Mouse (Mus musculus): ENCODE results near the gene 4921504E06Rik. TPM values are rescaled to one million over a fixed set of nuclear protein-coding genes. Genes with fewer than 3 reads are reported as not detected.

Gene 4921504E06Rik
- not detected in 2 replicates for polyA plus RNA-seq (2014; fragmentation: Nextera tagmentation; extraction: Ambion mirVana)

DNA sequence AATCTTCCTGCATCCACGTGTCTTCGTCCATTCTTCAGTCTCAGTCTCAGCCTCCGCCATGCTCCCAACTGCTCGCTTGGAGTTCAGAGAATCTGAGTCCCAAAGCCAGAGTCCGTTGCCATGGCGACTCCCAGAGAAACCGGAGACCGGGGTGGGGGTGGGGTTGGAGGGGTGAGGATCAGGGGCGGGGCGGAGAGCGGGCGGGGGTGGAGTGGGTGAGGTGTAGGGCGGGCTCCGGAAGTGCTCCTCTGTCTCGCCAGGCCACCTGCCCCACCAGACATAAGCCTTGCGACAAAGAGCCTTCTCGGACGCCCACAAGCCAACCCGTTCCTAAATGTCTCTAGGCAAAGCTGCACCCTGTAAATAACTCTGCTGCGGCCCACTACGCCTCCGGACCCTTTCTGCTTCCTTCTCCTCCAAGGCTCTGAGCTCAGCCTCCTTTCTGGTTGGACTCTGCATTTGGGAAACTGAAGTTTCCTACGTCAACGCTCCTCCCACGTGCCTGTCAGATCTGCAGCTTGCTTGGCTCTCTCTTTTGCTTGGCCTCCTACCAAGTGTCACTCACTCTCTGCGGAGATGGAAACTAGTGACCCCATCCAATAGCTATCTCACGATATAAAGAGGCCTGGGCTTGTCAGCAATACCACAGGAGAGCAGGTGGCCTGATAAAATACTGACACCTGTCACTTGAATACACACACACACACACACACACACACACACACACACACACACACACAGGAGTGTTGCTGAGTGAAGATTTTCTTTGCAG lies at the start of gene 4921504E06Rik:
TSS of gene 4921504E06Rik (minus strand) at position 94 of the 772 bp plus-strand sequence.
- H3K9ac ChIP-seq (ENCODE audit: low read length), result peak within 1 kb of the TSS; percentile 53; the same call in 1 of the 2 replicates
- peak within 1 kb of the TSS; percentile 82 for H3K27ac ChIP-seq (ENCODE audit: low read depth, low read length)
- peaks cover 13% of the 10 kb centered on the region for H3K4me1 ChIP-seq (ENCODE audit: control insufficient read depth, insufficient read depth, low read length)
- no peaks in the 10 kb centered on the region for H3K36me3 ChIP-seq (ENCODE audit: control insufficient read depth, insufficient read depth, low read length)
- ATAC-seq, result peak; percentile 93
- peak within 1 kb of the TSS; percentile 52 for H3K4me2 ChIP-seq (ENCODE audit: low read length)
- 0% methylated on average over 25 of the region's 27 CpGs for WGBS
- H3K4me3 ChIP-seq (ENCODE audit: low read depth, low read length), result peak within 1 kb of the TSS; percentile 37
- DNase-seq (ENCODE audit: low spot score), result peak; percentile 94
- H3K9me3 ChIP-seq (replicated peaks; ENCODE audit: control insufficient read depth, low read length), result no peaks in the 10 kb centered on the region
- no peaks in the 10 kb centered on the region for H3K27me3 ChIP-seq (replicated peaks; ENCODE audit: control insufficient read depth, insufficient read depth, low read length)

DNA sequence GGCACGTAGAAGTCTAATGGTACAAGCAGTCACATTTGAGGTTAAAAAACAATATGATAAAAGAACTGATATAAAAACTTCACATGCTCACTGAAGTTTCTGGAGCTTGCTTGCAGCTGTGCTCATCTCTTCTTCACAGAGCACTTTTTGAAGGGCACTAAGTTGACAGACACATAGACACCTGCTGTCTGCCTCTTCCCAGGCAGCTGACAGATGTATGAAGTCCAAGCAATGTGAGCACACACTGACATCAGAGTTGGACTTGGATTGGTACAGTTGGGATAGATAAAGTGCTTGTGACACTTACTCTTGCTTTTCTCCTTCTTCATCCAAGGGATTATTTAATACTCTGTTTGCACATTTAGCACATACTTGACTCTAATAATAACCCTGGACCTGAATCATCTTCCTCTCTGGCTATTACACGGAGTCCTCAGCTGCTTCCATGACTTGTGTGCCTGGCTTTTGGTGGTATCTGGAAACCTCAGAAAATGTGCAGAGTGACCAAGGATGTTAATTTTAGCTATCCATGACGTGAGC lies 47.7 kb upstream of the 4921504E06Rik start:
- H3K4me3 ChIP-seq (ENCODE audit: low read depth, low read length), result no peak overlapping the region
- ATAC-seq, result no peak
- WGBS, result 86% methylated on average over 3 of the region's 3 CpGs

DNA sequence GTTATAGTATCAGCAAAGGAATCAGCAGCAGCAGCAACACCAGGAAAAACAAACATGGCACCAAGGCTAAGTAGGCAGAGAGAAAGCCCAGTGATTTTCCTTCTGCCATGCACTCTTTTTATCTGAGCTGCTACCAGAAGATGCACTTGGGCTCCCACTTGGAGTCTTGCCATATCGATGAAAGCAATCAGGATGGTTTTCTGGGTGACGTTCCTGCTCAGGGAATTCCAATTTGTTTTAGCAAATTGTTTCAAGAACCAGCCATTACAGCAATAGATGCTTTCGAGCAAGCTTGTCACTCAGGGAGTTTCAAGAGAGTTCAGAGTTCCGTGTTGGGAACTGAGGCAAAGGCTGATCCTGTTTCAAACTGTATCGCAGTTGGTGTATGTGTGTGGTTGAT lies 47.1 kb upstream of the 4921504E06Rik start:
- DNase-seq (ENCODE audit: low spot score) (no peak), ATAC-seq (no peak)
- no peak overlapping the region for H3K9ac ChIP-seq (ENCODE audit: low read length)
- WGBS, result 81% methylated on average over 5 of the region's 5 CpGs
- no peak overlapping the region for H3K4me2 ChIP-seq (ENCODE audit: low read length)
- no peaks in the 10 kb centered on the region for H3K27me3 ChIP-seq (replicated peaks; ENCODE audit: control insufficient read depth, insufficient read depth, low read length)
- H3K36me3 ChIP-seq (ENCODE audit: control insufficient read depth, insufficient read depth, low read length), result no peaks in the 10 kb centered on the region
- H3K4me3 ChIP-seq (ENCODE audit: low read depth, low read length), result no peak overlapping the region
- H3K27ac ChIP-seq (ENCODE audit: low read depth, low read length), result no peak overlapping the region
- H3K9me3 ChIP-seq (replicated peaks; ENCODE audit: control insufficient read depth, low read length), result no peaks in the 10 kb centered on the region
- no peaks in the 10 kb centered on the region for H3K4me1 ChIP-seq (ENCODE audit: control insufficient read depth, insufficient read depth, low read length)

More for the DNA sequence above, 47.7 kb upstream of the 4921504E06Rik start:
- Histone ChIP-seq H3K27ac (ENCODE audit: low read depth, low read length) (no peak overlapping the region), H3K9me3 (replicated peaks; ENCODE audit: control insufficient read depth, low read length) (no peaks in the 10 kb centered on the region), H3K36me3 (ENCODE audit: control insufficient read depth, insufficient read depth, low read length) (no peaks in the 10 kb centered on the region), H3K4me2 (ENCODE audit: low read length) (no peak overlapping the region), H3K9ac (ENCODE audit: low read length) (no peak overlapping the region), H3K27me3 (replicated peaks; ENCODE audit: control insufficient read depth, insufficient read depth, low read length) (no peaks in the 10 kb centered on the region), H3K4me1 (ENCODE audit: control insufficient read depth, insufficient read depth, low read length) (no peaks in the 10 kb centered on the region)
- no peak for DNase-seq (ENCODE audit: low spot score)

DNA sequence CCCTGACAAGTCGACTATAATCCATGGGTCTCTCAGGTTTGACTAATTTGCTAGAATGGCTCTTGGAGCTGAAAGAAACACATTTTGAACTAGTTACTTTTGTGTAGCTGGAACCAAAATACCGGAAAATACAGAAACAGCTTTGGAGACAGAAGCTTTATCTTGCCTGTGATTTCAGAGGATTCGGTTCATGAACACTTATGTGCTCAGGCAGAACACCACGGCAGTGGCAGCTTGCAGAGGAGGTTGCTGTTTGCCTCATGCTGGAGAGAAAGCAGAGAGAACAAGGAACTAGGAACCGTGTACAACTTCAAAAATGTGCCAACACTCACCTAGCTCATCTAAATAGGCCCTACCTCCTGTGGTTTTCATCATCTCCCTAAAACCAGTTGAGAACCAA lies 46.1 kb upstream of the 4921504E06Rik start:
- Histone ChIP-seq H3K9me3 (replicated peaks; ENCODE audit: control insufficient read depth, low read length) (no peaks in the 10 kb centered on the region), H3K4me1 (ENCODE audit: control insufficient read depth, insufficient read depth, low read length) (no peaks in the 10 kb centered on the region), H3K36me3 (ENCODE audit: control insufficient read depth, insufficient read depth, low read length) (no peaks in the 10 kb centered on the region), H3K9ac (ENCODE audit: low read length) (no peak overlapping the region), H3K4me3 (ENCODE audit: low read depth, low read length) (no peak overlapping the region), H3K27me3 (replicated peaks; ENCODE audit: control insufficient read depth, insufficient read depth, low read length) (no peaks in the 10 kb centered on the region), H3K4me2 (ENCODE audit: low read length) (no peak overlapping the region), H3K27ac (ENCODE audit: low read depth, low read length) (no peak overlapping the region)
- WGBS, result 86% methylated on average over 5 of the region's 5 CpGs
- no peak for DNase-seq (ENCODE audit: low spot score)
- no peak for ATAC-seq

DNA sequence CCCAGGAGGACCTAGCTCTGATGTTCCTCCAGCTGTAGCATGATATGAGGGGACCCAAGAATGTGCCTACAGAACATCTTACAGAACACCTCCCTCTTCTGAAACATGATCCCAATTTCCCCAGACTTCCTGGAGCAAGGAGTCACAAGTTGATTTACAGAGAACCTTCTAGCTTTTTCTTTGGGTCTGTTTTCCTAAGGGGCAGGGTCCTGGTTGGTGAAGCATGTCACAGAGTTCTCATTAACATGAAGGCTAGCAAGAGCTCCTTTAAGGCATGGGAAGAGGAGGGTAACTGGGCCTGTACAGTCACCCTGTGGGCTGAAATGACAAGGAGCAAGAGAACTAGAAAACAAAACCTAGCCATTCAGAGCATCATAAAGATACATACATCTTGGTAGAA lies 43.3 kb upstream of the 4921504E06Rik start:
- no peaks in the 10 kb centered on the region for H3K36me3 ChIP-seq (ENCODE audit: control insufficient read depth, insufficient read depth, low read length)
- no peaks in the 10 kb centered on the region for H3K4me1 ChIP-seq (ENCODE audit: control insufficient read depth, insufficient read depth, low read length)
- H3K27me3 ChIP-seq (replicated peaks; ENCODE audit: control insufficient read depth, insufficient read depth, low read length), result no peaks in the 10 kb centered on the region
- DNase-seq (ENCODE audit: low spot score), result no peak
- H3K9me3 ChIP-seq (replicated peaks; ENCODE audit: control insufficient read depth, low read length), result no peaks in the 10 kb centered on the region
- no peak overlapping the region for H3K9ac ChIP-seq (ENCODE audit: low read length)
- H3K4me3 ChIP-seq (ENCODE audit: low read depth, low read length), result no peak overlapping the region
- ATAC-seq, result no peak
- no peak overlapping the region for H3K27ac ChIP-seq (ENCODE audit: low read depth, low read length)
- H3K4me2 ChIP-seq (ENCODE audit: low read length), result no peak overlapping the region

DNA sequence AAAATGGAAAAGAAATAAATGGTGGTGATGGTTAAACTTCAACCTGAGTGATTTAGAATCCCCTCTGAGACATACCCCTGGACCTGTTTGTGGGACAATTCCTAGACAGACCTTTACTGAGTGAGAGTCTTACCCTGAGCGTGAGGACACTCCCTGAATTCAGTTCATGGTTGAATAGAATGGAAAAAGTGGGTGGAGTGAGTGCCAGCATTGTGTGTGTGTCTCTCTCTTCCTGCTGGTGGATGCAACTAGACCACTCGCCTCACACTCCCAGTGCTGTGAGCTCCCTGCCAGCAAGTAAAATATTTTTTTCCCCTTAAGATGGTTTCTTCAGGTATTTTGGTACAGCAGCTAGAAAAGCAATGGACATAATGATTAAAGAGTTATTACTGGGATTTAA lies 42.7 kb upstream of the 4921504E06Rik start:
- H3K36me3 ChIP-seq (ENCODE audit: control insufficient read depth, insufficient read depth, low read length), result no peaks in the 10 kb centered on the region
- 63% methylated on average over 2 of the region's 2 CpGs for WGBS
- no peak for ATAC-seq
- H3K9me3 ChIP-seq (replicated peaks; ENCODE audit: control insufficient read depth, low read length), result no peaks in the 10 kb centered on the region
- H3K4me3 ChIP-seq (ENCODE audit: low read depth, low read length), result no peak overlapping the region
- H3K27me3 ChIP-seq (replicated peaks; ENCODE audit: control insufficient read depth, insufficient read depth, low read length), result no peaks in the 10 kb centered on the region
- DNase-seq (ENCODE audit: low spot score), result no peak
- no peak overlapping the region for H3K4me2 ChIP-seq (ENCODE audit: low read length)
- no peak overlapping the region for H3K9ac ChIP-seq (ENCODE audit: low read length)
- no peaks in the 10 kb centered on the region for H3K4me1 ChIP-seq (ENCODE audit: control insufficient read depth, insufficient read depth, low read length)
- no peak overlapping the region for H3K27ac ChIP-seq (ENCODE audit: low read depth, low read length)

DNA sequence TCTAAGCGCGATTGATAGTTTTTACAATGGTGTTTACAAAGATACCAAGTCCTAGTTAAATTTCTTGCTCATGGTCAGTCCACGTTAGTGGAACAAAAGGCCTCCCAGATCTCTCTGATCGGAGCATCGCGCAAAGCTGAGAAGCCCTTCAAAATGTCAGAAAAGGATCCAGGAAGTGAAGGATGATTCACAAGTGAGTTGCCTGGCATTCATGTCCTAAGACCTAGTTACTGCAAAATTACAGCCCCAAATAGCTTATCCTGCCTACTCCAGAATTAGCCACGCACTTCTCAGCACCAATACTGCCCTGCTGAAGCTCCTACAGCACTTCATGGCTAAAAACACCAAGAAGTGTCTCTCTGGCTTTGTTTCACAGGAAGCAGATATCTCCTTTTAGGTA lies 41.1 kb upstream of the 4921504E06Rik start:
- WGBS, result 84% methylated on average over 7 of the region's 7 CpGs
- H3K4me2 ChIP-seq (ENCODE audit: low read length), result no peak overlapping the region

DNA sequence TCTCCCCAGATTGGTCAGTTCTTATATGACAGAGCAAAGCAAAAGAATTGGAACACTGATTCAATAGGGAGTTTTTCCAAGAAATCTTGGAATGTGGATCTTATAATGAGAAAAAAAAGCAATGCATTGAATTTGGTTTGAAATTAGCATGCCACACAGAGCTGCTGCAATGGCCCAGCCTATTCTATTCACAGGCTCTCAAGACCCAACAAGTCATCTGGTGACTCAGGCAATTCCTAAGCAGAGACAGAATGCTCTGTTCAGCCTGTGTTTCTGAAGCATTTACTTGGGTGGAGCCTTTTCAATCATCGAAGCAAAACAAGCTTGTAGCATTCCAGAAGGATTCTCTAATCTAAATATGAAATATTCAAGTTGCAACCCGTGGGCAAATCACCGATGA lies 26.1 kb upstream of the 4921504E06Rik start:
- no peak overlapping the region for H3K27ac ChIP-seq (ENCODE audit: low read depth, low read length)

More for the DNA sequence above, 41.1 kb upstream of the 4921504E06Rik start:
- no peaks in the 10 kb centered on the region for H3K36me3 ChIP-seq (ENCODE audit: control insufficient read depth, insufficient read depth, low read length)
- no peak for ATAC-seq
- DNase-seq (ENCODE audit: low spot score), result no peak
- H3K9me3 ChIP-seq (replicated peaks; ENCODE audit: control insufficient read depth, low read length), result no peaks in the 10 kb centered on the region
- no peak overlapping the region for H3K9ac ChIP-seq (ENCODE audit: low read length)
- H3K4me1 ChIP-seq (ENCODE audit: control insufficient read depth, insufficient read depth, low read length), result no peaks in the 10 kb centered on the region
- no peaks in the 10 kb centered on the region for H3K27me3 ChIP-seq (replicated peaks; ENCODE audit: control insufficient read depth, insufficient read depth, low read length)
- no peak overlapping the region for H3K4me3 ChIP-seq (ENCODE audit: low read depth, low read length)
- no peak overlapping the region for H3K27ac ChIP-seq (ENCODE audit: low read depth, low read length)

DNA sequence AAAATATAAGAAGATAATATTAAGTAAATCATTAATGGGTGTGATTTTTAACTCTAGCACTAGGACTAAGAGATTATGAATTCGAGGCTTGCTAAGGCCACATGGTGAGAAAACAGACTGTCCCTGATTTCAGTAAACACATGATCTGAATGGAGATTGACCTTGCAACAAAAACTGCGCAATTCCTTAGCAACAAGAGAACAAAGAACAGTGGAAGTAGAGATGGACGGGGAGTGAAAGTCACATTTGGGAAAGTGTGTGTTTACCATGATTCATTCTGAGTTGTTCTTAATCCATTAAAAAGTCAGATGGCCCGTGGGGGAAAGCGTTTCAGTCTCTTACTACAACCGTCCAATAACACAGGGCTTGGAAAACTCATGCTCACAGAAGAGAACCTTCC lies 25.5 kb upstream of the 4921504E06Rik start:
- Histone ChIP-seq H3K9me3 (replicated peaks; ENCODE audit: control insufficient read depth, low read length) (no peaks in the 10 kb centered on the region), H3K27me3 (replicated peaks; ENCODE audit: control insufficient read depth, insufficient read depth, low read length) (no peaks in the 10 kb centered on the region), H3K36me3 (ENCODE audit: control insufficient read depth, insufficient read depth, low read length) (no peaks in the 10 kb centered on the region), H3K4me1 (ENCODE audit: control insufficient read depth, insufficient read depth, low read length) (no peaks in the 10 kb centered on the region), H3K4me3 (ENCODE audit: low read depth, low read length) (no peak overlapping the region), H3K27ac (ENCODE audit: low read depth, low read length) (no peak overlapping the region), H3K9ac (ENCODE audit: low read length) (no peak overlapping the region), H3K4me2 (ENCODE audit: low read length) (no peak overlapping the region)
- DNase-seq (ENCODE audit: low spot score) (no peak), ATAC-seq (no peak)
- 59% methylated on average over 6 of the region's 6 CpGs for WGBS

More for the DNA sequence above, 26.1 kb upstream of the 4921504E06Rik start:
- H3K27me3 ChIP-seq (replicated peaks; ENCODE audit: control insufficient read depth, insufficient read depth, low read length), result no peaks in the 10 kb centered on the region
- H3K9me3 ChIP-seq (replicated peaks; ENCODE audit: control insufficient read depth, low read length), result no peaks in the 10 kb centered on the region
- DNase-seq (ENCODE audit: low spot score), result no peak
- ATAC-seq, result no peak
- WGBS, result 78% methylated on average over 3 of the region's 3 CpGs
- no peak overlapping the region for H3K4me3 ChIP-seq (ENCODE audit: low read depth, low read length)
- no peak overlapping the region for H3K4me2 ChIP-seq (ENCODE audit: low read length)
- H3K36me3 ChIP-seq (ENCODE audit: control insufficient read depth, insufficient read depth, low read length), result no peaks in the 10 kb centered on the region
- H3K4me1 ChIP-seq (ENCODE audit: control insufficient read depth, insufficient read depth, low read length), result no peaks in the 10 kb centered on the region
- no peak overlapping the region for H3K9ac ChIP-seq (ENCODE audit: low read length)

Data from forebrain, embryonic 14.5 days (tissue).